Mouse (Mus musculus): ENCODE results near the gene Stx8.

- no peak for TF ChIP-seq CTCF (IDR thresholded peaks at IDR 0.05; ENCODE audit: control insufficient read depth, insufficient read depth, low read length)
- TF ChIP-seq POLR2A (IDR thresholded peaks at IDR 0.05; ENCODE audit: borderline replicate concordance, control insufficient read depth, low read depth, low read length), result no peak
Observed at GRCm38 (mm10) chr11:68006216-68006789, 40.3 kb downstream of the Stx8 start.

Measured in bone marrow, adult 2 months (tissue).